Mouse (Mus musculus) lung, postnatal 0 days (tissue): ENCODE data around the gene Rab20.
A peak's percentile ranks its signal among the peaks of the same experiment; 100 is the strongest.

Source experiments
- CTCF ChIP-seq: IDR thresholded peaks from 2 replicates; pipeline ENCODE4 v1.5.1; 2016; ENCODE audit warnings: antibody characterized with exemption, mild to moderate bottlenecking
- EP300 ChIP-seq: IDR thresholded peaks from 2 replicates; pipeline ENCODE4 v1.6.1; 2016; ENCODE audit warnings: antibody characterized with exemption, mild to moderate bottlenecking, control low read depth

DNA sequence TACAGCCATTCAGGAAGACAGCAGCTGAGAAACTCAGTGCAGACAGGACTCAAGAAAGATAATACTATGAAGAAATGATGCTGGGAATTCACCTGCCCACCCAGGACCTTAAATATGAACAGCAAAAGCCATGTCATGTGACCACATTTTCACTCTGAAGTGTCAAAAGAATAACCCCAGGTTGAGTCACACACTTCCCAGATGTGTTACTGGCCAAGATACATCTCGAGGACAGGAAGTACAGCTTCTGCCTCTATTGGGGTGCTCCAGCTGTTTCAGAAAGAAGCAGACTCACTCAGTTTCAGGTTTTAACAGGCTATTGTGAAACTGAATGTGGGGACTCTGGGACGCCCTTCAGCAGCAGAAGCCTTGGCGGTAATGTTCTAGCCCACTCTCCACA lies 26.0 kb downstream of the Rab20 start:
- TF ChIP-seq CTCF (no peak), EP300 (peak; percentile 28; the same call in 1 of the 2 replicates)
